Mouse (Mus musculus) adrenal gland, adult 18-20 months (tissue): ENCODE results near the gene Susd1. TPM values are rescaled to one million over a fixed set of nuclear protein-coding genes. Genes with fewer than 3 reads are reported as not detected.

Experiments
- DNase-seq, 2 experiments: peaks; one replicate each; pipeline ENCODE4 v3.0.0; 2021 to 2022; ENCODE audit warnings: low spot score in 2 of 2
- total RNA-seq, 2 experiments: library from RNA; stranded (reverse); gene quantifications; 1 replicate in 1 of 2; 2 replicates in 1 of 2; pipeline ENCODE4 v1.2.3; 2021

The Susd1 gene
- total RNA-seq, 2 experiments from 2014 or later, result 3.8 to 4.7 TPM

- DNase-seq, result no peak
Measured at GRCm38 (mm10) chr4:59326031-59326760, 112.2 kb downstream of the Susd1 start.

GRCm38 (mm10) chr4:59324317-59324716, 114.1 kb downstream of the Susd1 start:
- no peak for DNase-seq

GRCm38 (mm10) chr4:59323231-59323651, 115.2 kb downstream of the Susd1 start:
- DNase-seq, result no peak

- DNase-seq, result no peak
Measured at GRCm38 (mm10) chr4:59322733-59323132, 115.7 kb downstream of the Susd1 start.

- DNase-seq, result no peak
Measured at GRCm38 (mm10) chr4:59322056-59322455, 116.4 kb downstream of the Susd1 start.

GRCm38 (mm10) chr4:59321181-59322008, 117.0 kb downstream of the Susd1 start:
- no peak for DNase-seq

- DNase-seq, result no peak
Measured at GRCm38 (mm10) chr4:59319136-59319941, 119.1 kb downstream of the Susd1 start.

GRCm38 (mm10) chr4:59318602-59319001, 119.8 kb downstream of the Susd1 start:
- no peak for DNase-seq

- DNase-seq, result no peak
Measured at GRCm38 (mm10) chr4:59315553-59316405, 122.7 kb downstream of the Susd1 start.

- DNase-seq, result no peak
Measured at GRCm38 (mm10) chr4:59314939-59315552, 123.4 kb downstream of the Susd1 start.

- no peak for DNase-seq
Measured at GRCm38 (mm10) chr4:59312945-59313344, 125.5 kb downstream of the Susd1 start.

- no peak for DNase-seq
Measured at GRCm38 (mm10) chr4:59310590-59310989, 127.8 kb downstream of the Susd1 start.

- no peak for DNase-seq
Measured at GRCm38 (mm10) chr4:59307841-59308589, 130.4 kb downstream of the Susd1 start.

GRCm38 (mm10) chr4:59302387-59302786, 136.0 kb downstream of the Susd1 start:
- no peak for DNase-seq

- no peak for DNase-seq
Measured at GRCm38 (mm10) chr4:59301025-59301815, 137.2 kb downstream of the Susd1 start.

GRCm38 (mm10) chr4:59298719-59299496, 139.5 kb downstream of the Susd1 start:
- DNase-seq, result no peak

- DNase-seq, result no peak
Measured at GRCm38 (mm10) chr4:59295127-59295526, 143.3 kb downstream of the Susd1 start.

- DNase-seq, result no peak
Measured at GRCm38 (mm10) chr4:59294661-59295060, 143.8 kb downstream of the Susd1 start.
